Mouse (Mus musculus): Measurements from ENCODE around the gene Nenf. TPM values are rescaled to one million over a fixed set of nuclear protein-coding genes. Genes with fewer than 3 reads are reported as not detected.

The Nenf gene
- polyA plus RNA-seq, 1 experiment from 2014 or later = 81.9 TPM

DNA sequence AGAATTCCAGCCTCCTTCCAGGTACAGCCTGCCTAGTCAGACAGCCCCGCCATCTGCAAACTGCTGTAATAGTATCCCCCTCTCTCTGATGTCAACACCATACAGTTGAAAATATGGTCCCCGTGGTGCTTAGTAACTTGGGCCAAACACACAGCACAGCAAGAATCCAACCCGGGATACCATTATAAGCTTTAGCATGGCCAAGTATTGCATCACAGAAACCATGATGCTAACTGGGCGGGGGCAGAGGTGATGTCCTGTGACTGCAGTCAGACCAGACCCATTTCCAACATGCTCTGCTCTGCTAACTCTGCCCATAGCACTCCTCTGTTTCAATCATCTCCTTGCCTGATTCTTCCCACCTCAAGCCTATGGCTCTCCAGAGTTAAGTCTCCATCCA is 4.1 kb downstream of the Nenf start:
- Histone ChIP-seq H3K4me2 (replicated peaks) (no peak overlapping the region), H3K27me3 (replicated peaks) (no peaks in the 10 kb centered on the region), H3K9me3 (no peaks in the 10 kb centered on the region), H3K4me3 (no peak overlapping the region), H3K36me3 (no peaks in the 10 kb centered on the region), H3K4me1 (0 out of 2 replicates have a peak, but pooled peaks cover 10% of the 10 kb centered on the region), H3K9ac (no peak overlapping the region), H3K27ac (no peak overlapping the region)
- no peak for ATAC-seq (ENCODE audit: low FRiP score, low read depth)
- 81% methylated on average over 4 of the region's 4 CpGs for WGBS

DNA sequence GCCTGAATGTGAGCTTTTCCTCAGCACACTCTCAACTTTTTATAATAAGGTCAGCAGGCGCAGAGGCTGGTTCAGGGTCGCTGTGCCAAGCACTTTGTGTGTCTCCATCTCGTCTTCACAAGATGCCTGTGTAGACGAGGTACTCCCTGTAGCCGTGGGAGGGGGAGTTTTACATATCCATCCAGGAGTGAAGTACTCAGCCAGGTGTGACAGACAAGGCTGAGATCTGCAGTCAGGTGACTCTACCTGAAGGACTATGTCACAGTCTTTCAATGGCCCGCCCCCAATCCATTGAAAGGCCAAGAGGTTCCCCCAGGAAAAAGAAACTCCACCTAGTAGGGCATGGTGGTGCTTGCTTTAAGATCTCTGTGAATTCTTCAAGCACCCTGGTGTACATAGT is 4.8 kb downstream of the Nenf start:
- Histone ChIP-seq H3K9ac (no peak overlapping the region), H3K4me2 (replicated peaks) (peak overlapping the region; percentile 59), H3K4me1 (0 out of 2 replicates have a peak, but pooled peaks cover 10% of the 10 kb centered on the region), H3K27me3 (replicated peaks) (no peaks in the 10 kb centered on the region), H3K4me3 (no peak overlapping the region), H3K27ac (no peak overlapping the region), H3K9me3 (no peaks in the 10 kb centered on the region), H3K36me3 (peaks cover 2% of the 10 kb centered on the region; the same call in 1 of the 2 replicates)
- 82% methylated on average over 6 of the region's 6 CpGs for WGBS
- ATAC-seq (ENCODE audit: low FRiP score, low read depth) = no peak

DNA sequence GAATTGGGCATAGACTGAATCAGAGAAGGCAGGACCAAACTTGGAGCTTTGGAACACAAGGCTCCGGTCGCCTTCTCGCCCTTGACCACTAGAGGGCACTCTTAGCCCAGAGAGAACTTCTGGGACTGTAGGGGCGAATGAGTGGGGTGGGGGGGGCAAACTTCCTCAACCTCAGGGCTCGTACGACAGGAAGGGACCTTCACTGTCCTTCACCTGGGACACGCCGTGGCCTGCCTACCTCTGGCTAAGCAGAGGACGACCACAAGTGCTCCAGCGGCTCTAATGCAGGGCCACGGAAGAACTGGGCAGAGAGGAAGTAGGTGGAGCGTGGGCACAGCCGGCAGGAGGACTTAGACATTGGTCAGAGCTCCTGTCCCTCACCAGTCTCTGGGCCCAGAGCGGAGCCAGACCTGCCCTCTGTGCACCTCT is 5.5 kb downstream of the Nenf start:
- peak; percentile 80 for ATAC-seq (ENCODE audit: low FRiP score, low read depth)

DNA sequence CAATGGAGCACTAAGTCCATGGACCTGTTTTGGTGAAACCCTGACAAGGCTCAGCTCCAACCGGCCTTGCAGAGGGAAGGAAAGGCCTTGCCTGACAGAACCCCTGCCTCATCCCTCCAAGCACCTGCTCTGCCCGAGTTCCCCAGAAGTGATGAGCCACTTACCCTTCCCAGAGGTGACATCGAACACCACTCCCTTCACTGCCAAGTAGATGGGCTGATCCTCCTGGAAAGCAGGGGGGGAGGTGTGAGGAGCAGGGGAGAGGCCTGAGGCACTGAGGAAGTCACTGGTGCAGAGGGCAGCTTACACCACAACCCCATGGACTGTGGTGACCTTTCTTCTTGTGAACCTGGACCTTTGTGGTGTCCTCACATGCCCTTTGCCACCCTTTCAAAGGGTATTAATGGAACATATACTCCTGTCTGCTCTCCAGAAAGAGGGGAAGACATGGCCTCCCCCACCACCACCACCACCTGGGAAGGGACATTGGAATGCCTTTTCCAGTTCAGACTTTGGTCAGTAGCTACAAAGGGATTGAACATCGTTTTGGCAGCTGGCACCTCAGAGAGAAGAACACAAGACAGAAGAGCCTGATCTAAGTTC is 6.6 kb downstream of the Nenf start:
- 72% methylated on average over 4 of the region's 4 CpGs for WGBS
- no peaks in the 10 kb centered on the region for H3K9me3 ChIP-seq
- H3K36me3 ChIP-seq = peaks cover 10% of the 10 kb centered on the region; the same call in 1 of the 2 replicates
- no peak overlapping the region for H3K4me3 ChIP-seq
- H3K4me1 ChIP-seq = no peaks in the 10 kb centered on the region
- H3K27me3 ChIP-seq (replicated peaks) = no peaks in the 10 kb centered on the region
- H3K27ac ChIP-seq = no peak overlapping the region
- no peak overlapping the region for H3K9ac ChIP-seq
- no peak overlapping the region for H3K4me2 ChIP-seq (replicated peaks)
- no peak for ATAC-seq (ENCODE audit: low FRiP score, low read depth)

More for the DNA sequence above, 5.5 kb downstream of the Nenf start:
- Histone ChIP-seq H3K4me2 (replicated peaks) (peak overlapping the region; percentile 59), H3K9me3 (no peaks in the 10 kb centered on the region), H3K36me3 (peaks cover 8% of the 10 kb centered on the region; the same call in 1 of the 2 replicates), H3K27me3 (replicated peaks) (no peaks in the 10 kb centered on the region), H3K9ac (peak overlapping the region; percentile 47), H3K4me1 (0 out of 2 replicates have a peak, but pooled peaks cover 4% of the 10 kb centered on the region), H3K27ac (no peak overlapping the region), H3K4me3 (peak overlapping the region; percentile 50)
- WGBS = 3% methylated on average over 14 of the region's 14 CpGs

DNA sequence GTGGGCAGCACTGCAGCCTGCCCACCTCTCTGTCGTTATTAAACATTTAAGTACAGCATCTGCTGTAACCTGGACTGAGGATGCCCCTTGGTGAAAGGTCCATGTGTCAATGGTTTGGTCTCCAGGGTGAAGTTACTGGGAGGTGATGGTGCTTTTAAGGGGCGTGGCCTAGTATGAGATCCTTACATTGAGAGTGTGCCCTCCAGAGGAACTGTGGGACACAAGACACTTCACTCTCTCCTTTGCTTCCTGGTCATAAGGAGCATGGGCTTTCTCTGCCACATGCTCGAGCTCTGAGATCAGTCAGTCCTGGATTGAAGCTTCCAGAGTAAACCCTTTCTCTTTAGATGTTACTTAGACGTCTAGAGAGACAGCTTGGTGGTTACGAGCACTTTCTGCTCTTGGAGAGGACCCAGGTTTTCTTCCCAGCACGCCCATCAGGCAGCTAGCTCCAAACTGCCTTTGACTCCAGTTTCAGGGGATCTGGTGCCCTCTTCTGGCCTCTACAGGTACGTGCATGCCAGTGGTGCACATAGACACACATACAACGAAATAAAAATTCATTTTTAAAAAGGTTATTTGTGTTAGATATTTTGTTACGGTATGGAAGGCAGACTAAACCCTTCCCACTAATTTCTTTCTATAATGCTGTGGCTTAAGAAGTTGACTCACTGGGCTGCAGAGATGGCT is 10.1 kb downstream of the Nenf start:
- H3K36me3 ChIP-seq = peaks cover 13% of the 10 kb centered on the region; the same call in 1 of the 2 replicates
- H3K27me3 ChIP-seq (replicated peaks) = no peaks in the 10 kb centered on the region
- H3K9me3 ChIP-seq = no peaks in the 10 kb centered on the region
- H3K27ac ChIP-seq = no peak overlapping the region
- H3K4me3 ChIP-seq = no peak overlapping the region
- H3K4me1 ChIP-seq = no peaks in the 10 kb centered on the region
- 81% methylated on average over 9 of the region's 9 CpGs for WGBS
- no peak overlapping the region for H3K4me2 ChIP-seq (replicated peaks)
- H3K9ac ChIP-seq = no peak overlapping the region
- no peak for ATAC-seq (ENCODE audit: low FRiP score, low read depth)

DNA sequence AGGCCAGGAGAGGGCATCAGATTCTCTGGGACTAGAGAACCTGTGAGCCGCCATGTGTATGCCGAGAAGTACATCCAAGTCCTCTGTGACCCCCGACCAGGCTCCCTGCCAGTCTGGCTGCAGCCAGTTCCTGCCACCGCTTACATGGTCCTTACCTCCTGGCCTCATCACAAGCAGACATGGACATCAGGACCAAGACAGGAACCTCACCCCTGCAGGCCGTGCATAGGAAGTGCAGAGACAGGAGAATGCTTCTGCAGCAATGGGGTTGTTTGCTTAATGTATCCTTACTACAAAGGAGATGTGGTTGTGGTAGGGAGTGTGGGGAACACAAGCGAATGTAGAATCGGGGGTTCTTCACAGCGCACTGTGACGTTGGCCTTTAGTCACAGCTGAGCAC is 11.7 kb downstream of the Nenf start:
- Histone ChIP-seq H3K4me2 (replicated peaks) (no peak overlapping the region), H3K4me3 (no peak overlapping the region), H3K36me3 (peaks cover 13% of the 10 kb centered on the region; the same call in 1 of the 2 replicates), H3K27me3 (replicated peaks) (no peaks in the 10 kb centered on the region), H3K27ac (no peak overlapping the region), H3K9ac (no peak overlapping the region), H3K9me3 (no peaks in the 10 kb centered on the region), H3K4me1 (no peaks in the 10 kb centered on the region)
- 91% methylated on average over 9 of the region's 9 CpGs for WGBS
- no peak for ATAC-seq (ENCODE audit: low FRiP score, low read depth)

DNA sequence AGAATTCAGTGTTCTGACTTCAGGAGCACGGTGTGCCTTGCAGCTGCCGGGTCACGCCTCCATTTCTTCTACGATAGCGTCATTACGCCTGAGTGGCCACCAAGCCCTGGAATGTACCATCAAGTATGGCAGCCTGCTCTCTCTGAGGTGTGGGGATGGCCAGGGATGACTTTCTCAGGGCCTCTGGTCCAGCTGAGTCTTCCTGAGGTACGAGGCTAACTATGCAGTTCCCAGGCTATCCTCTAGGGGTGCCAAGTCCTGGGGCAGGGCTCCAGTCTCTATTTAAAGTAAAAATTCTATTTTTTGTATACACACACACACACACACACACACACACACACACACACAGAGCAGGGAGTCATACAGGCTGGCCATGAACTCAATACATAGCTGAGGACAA is 12.4 kb downstream of the Nenf start:
- H3K36me3 ChIP-seq = peaks cover 13% of the 10 kb centered on the region; the same call in 1 of the 2 replicates
- 72% methylated on average over 7 of the region's 7 CpGs for WGBS
- H3K4me2 ChIP-seq (replicated peaks) = no peak overlapping the region
- no peaks in the 10 kb centered on the region for H3K4me1 ChIP-seq
- ATAC-seq (ENCODE audit: low FRiP score, low read depth) = no peak; the same call in 1 of the 2 replicates
- H3K9me3 ChIP-seq = no peaks in the 10 kb centered on the region
- no peaks in the 10 kb centered on the region for H3K27me3 ChIP-seq (replicated peaks)
- no peak overlapping the region for H3K9ac ChIP-seq
- H3K4me3 ChIP-seq = no peak overlapping the region
- H3K27ac ChIP-seq = no peak overlapping the region

DNA sequence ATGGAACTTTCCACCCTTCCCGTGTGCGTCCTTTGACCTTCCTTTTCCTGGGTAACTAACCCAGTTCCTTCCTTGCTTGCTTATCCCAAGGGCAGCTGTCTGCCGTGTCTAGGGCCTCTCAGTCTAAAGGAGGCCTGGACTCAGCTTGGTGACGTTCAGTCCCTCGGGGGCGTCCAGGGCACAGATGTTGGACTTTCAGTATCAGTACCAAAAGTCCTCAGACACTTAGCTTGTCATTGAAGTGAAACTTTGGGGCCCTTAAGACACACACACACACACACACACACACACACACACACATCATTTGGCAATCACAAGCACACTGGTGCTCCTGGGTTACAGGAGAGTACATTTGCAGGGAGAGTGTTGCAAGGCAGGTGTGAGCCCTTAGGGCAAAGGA is 13.8 kb downstream of the Nenf start:
- Histone ChIP-seq H3K27me3 (replicated peaks) (no peaks in the 10 kb centered on the region), H3K36me3 (peaks cover 13% of the 10 kb centered on the region; the same call in 1 of the 2 replicates), H3K4me2 (replicated peaks) (no peak overlapping the region), H3K4me1 (no peaks in the 10 kb centered on the region), H3K9me3 (no peaks in the 10 kb centered on the region), H3K27ac (no peak overlapping the region), H3K9ac (no peak overlapping the region), H3K4me3 (no peak overlapping the region)
- WGBS = 82% methylated on average over 6 of the region's 6 CpGs
- no peak for ATAC-seq (ENCODE audit: low FRiP score, low read depth)

DNA sequence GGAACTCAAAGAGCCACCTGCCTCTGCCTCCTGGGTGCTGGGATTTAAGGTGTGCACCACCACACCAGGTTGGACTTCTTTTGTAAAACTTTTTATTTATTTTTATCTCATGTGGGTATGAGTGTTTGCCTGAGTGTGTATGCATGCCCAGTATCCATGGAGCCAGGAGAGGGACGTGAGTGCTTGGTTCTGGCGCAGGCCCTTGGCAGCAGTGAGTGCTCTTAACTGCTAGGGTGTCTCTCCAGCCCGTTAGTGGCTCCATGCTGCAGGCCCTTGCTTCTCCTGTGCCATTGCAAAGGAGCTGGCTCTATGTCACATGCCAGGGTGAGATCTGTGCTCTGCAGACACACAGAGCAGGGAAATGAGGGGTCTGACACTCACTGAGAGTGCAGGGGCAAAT is 14.3 kb downstream of the Nenf start:
- H3K9ac ChIP-seq = no peak overlapping the region
- no peak overlapping the region for H3K27ac ChIP-seq
- ATAC-seq (ENCODE audit: low FRiP score, low read depth) = no peak

DNA sequence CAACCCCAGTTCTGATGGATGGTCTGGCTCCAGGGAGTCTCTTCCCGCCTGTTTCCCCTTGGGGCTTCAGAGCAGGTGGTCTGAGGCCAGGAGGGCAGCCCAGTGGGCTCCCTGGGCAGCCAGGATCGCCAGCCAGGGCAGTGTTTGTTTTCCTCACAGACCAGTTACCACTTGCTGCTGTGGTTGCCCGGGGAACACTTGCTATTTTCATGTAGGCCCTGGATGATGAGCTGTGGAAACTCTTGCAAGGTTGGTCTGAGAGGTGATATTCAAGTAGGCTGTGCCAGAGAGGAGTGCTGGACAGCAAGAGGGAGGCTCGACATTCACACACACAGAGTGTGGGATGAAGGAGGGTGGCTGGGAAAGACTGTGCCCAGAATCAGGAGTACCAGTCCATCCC is 16.1 kb downstream of the Nenf start:
- H3K4me2 ChIP-seq (replicated peaks) = no peak overlapping the region
- H3K27ac ChIP-seq = no peak overlapping the region
- no peaks in the 10 kb centered on the region for H3K9me3 ChIP-seq
- WGBS = 42% methylated on average over 4 of the region's 4 CpGs
- no peaks in the 10 kb centered on the region for H3K27me3 ChIP-seq (replicated peaks)
- no peaks in the 10 kb centered on the region for H3K4me1 ChIP-seq
- ATAC-seq (ENCODE audit: low FRiP score, low read depth) = no peak
- no peak overlapping the region for H3K9ac ChIP-seq
- no peak overlapping the region for H3K4me3 ChIP-seq
- H3K36me3 ChIP-seq = peaks cover 5% of the 10 kb centered on the region; the same call in 1 of the 2 replicates

More for the DNA sequence above, 14.3 kb downstream of the Nenf start:
- Histone ChIP-seq H3K4me2 (replicated peaks) (no peak overlapping the region), H3K36me3 (peaks cover 13% of the 10 kb centered on the region; the same call in 1 of the 2 replicates), H3K4me3 (no peak overlapping the region), H3K27me3 (replicated peaks) (no peaks in the 10 kb centered on the region), H3K4me1 (no peaks in the 10 kb centered on the region), H3K9me3 (no peaks in the 10 kb centered on the region)
- WGBS = 84% methylated on average over 3 of the region's 3 CpGs

DNA sequence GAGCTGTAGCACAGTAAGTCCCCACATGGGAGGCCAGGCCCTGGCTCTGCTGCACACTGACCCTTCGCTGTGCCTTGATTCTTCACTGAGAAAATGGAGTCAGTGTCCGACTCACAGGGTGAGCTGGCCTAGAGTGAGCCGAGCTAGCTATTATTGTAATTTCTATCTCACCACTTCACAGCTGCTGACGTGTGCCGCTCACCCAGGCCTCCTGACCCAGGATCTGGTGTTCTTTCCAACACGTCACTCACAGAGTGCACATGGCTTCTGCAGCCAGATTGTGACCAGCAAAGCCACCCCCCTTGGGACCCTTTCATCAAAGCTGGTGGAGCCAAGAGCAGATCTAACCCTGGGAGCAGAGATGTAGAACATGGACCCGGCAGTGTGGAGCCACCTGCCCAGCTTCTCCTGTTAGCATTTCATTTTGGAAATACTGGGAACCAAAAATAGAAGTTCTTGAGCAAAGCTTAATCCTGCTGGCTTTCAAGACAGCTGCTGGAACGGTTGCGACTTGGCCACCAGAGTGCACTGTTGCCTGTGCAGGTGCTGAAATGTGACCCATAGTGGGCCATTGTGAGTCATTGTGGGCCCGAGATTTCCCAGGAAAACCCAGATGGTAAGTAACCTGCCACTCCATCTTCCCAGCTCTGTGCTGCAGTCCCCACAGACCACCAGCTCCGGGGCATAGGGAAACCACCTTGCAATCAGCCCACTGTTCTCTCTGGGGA is 18.6 kb downstream of the Nenf start:
- H3K9ac ChIP-seq = no peak overlapping the region
- H3K9me3 ChIP-seq = no peaks in the 10 kb centered on the region
- ATAC-seq (ENCODE audit: low FRiP score, low read depth) = no peak
- no peak overlapping the region for H3K4me3 ChIP-seq
- 57% methylated on average over 11 of the region's 11 CpGs for WGBS
- H3K4me1 ChIP-seq = no peaks in the 10 kb centered on the region
- H3K4me2 ChIP-seq (replicated peaks) = no peak overlapping the region
- H3K27ac ChIP-seq = no peak overlapping the region
- no peaks in the 10 kb centered on the region for H3K27me3 ChIP-seq (replicated peaks)
- no peaks in the 10 kb centered on the region for H3K36me3 ChIP-seq

DNA sequence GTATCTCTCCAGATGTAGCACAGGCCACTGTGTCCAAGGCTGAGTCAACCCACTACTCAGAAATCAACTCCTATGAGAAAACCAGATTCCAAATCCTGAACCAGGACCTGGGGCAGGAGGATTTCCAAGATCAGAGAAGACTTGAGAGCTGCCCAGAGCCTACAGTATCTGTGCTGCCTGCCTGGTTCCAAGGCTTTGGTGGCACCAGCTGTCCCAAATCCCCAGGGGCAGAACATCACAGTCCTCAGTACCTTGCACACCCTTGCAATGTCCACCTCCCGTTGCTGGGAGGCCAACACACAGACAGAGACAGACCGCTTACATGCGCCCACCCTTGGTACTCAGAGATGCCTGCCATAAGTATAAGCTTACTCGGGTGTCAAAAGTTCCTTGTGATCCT is 19.7 kb downstream of the Nenf start:
- Histone ChIP-seq H3K4me3 (no peak overlapping the region), H3K9me3 (no peaks in the 10 kb centered on the region), H3K4me2 (replicated peaks) (no peak overlapping the region), H3K36me3 (no peaks in the 10 kb centered on the region), H3K27me3 (replicated peaks) (no peaks in the 10 kb centered on the region), H3K27ac (no peak overlapping the region), H3K4me1 (no peaks in the 10 kb centered on the region), H3K9ac (no peak overlapping the region)
- 92% methylated on average over 4 of the region's 4 CpGs for WGBS
- ATAC-seq (ENCODE audit: low FRiP score, low read depth) = no peak

All from neural tube, embryonic 12.5 days (tissue).